Mouse (Mus musculus): ENCODE results near the gene Vars2.
A peak's percentile ranks its signal among the peaks of the same experiment; 100 is the strongest.

Vars2 gene

DNA sequence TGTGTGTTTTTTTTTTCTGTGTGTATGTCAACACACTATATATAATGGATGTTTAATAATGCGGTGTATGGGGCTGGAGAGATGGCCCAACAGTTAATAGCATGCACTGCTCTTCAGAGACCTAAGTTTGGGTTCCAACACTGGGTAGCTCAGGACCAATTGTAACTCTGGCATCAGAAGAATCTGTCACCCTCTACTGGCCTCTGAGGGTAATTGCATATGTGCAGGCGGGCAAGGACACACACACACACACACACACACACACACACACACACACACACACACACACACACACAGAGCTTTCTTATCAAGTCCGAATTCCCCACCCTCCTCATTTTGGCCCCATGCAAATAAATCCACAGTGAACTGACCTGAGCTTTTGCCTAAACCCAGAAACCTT lies 32.2 kb downstream of the Vars2 start:
- DNase-seq (ENCODE audit: inconsistent ontology term): no peak

GRCm38 (mm10) chr17:35633992-35634391 lies 33.4 kb downstream of the Vars2 start:
- DNase-seq (ENCODE audit: inconsistent ontology term): peak; percentile 87

DNA sequence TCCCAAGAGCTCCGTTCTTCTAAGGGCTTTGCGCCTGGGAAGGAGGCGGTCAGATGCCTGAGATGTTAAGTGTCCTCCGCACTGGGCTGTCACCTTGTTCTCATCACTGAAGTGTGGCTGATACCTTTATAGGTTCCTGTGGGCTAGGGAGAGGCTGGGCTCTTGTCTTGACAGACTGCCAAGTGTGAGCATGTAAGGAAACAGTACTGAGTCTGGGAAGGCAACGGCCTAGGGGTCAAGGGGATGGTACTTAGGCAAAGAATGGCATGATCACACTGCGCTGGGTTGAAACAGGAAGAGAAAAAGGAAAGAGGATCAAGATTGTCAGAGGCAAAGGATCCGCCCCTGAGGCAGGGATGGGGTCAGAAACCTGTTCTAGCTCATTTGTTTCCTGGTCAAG lies 40.9 kb downstream of the Vars2 start, which contains the start of gene Gm9573:
Gene Gm9573 (minus strand): TSS at position 101 of the 400 bp plus-strand sequence.
- no peak for DNase-seq (ENCODE audit: inconsistent ontology term)

GRCm38 (mm10) chr17:35617127-35617526 lies 50.3 kb downstream of the Vars2 start:
- no peak for DNase-seq (ENCODE audit: inconsistent ontology term)

Measured in Muller cell, postnatal 12 days (primary cell).